Mouse (Mus musculus) stomach, embryonic 15.5 days (tissue): ENCODE data around the gene Celf2. TPM values are rescaled to one million over a fixed set of nuclear protein-coding genes. Genes with fewer than 3 reads are reported as not detected.

Experiments
- ATAC-seq: fragments of 200-750 bp; cut with Nextera tagmentation; 2 replicates; pipeline ENCODE4 v1.8.0; 2017; ENCODE audit warnings: low read depth, moderate number of reproducible peaks, moderate TSS enrichment; ENCODE audit not compliant: insufficient read depth, low FRiP score
- H3K27ac ChIP-seq: fragments of 300-500 bp; sonication (generic); 2 replicates; pipeline ENCODE4 v1.5.1; 2015; ENCODE audit warnings: mild to moderate bottlenecking, inconsistent platforms
- H3K27me3 ChIP-seq: fragments of 300-500 bp; sonication (generic); replicated peaks from 2 replicates; pipeline ENCODE4 v1.6.1; 2015; ENCODE audit warnings: inconsistent platforms
- H3K36me3 ChIP-seq: fragments of 300-500 bp; sonication (generic); 2 replicates; pipeline ENCODE4 v1.6.1; 2015; ENCODE audit warnings: inconsistent platforms
- H3K4me1 ChIP-seq: fragments of 300-500 bp; sonication (generic); 2 replicates; pipeline ENCODE4 v1.6.1; 2015; ENCODE audit warnings: inconsistent platforms
- H3K4me2 ChIP-seq: fragments of 300-500 bp; sonication (generic); 2 replicates; pipeline ENCODE4 v1.6.1; 2015; ENCODE audit warnings: mild to moderate bottlenecking, inconsistent platforms
- H3K4me3 ChIP-seq: fragments of 300-500 bp; sonication (generic); replicated peaks from 2 replicates; pipeline ENCODE4 v1.5.1; 2015; ENCODE audit warnings: inconsistent platforms
- H3K9ac ChIP-seq: fragments of 300-500 bp; sonication (generic); 2 replicates; pipeline ENCODE4 v1.6.1; 2015; ENCODE audit warnings: inconsistent platforms
- H3K9me3 ChIP-seq: fragments of 300-500 bp; sonication (generic); 2 replicates; pipeline ENCODE4 v1.6.1; 2016; ENCODE audit warnings: inconsistent platforms
- WGBS: fragments of 180-500 bp; shearing (Covaris S2); methylation state at CpG from one replicate; pipeline ENCODE4 v1.1.7; 2015; 5-methylcytosine and 5-hydroxymethylcytosine counted together
- polyA plus RNA-seq: library from polyadenylated mRNA; unstranded; fragments of >200 nt; fragmentation: Nextera tagmentation; extraction: Ambion mirVana; gene quantifications from 2 replicates; pipeline ENCODE4 v1.2.1, GENCODE M21; 2015

Gene Celf2
- polyA plus RNA-seq, 1 experiment from 2014 or later = 55.9 TPM

- ATAC-seq = no peak
- Histone ChIP-seq H3K36me3 (no peaks in the 10 kb centered on the region), H3K4me3 (no peak overlapping the region), H3K4me1 (no peaks in the 10 kb centered on the region; the same call in 1 of the 2 replicates), H3K4me2 (no peak overlapping the region), H3K9me3 (no peaks in the 10 kb centered on the region), H3K9ac (no peak overlapping the region), H3K27ac (no peak overlapping the region), H3K27me3 (no peaks in the 10 kb centered on the region)
- 68% methylated on average over 14 of the region's 14 CpGs for WGBS
These were observed 421.9 kb downstream of the Celf2 start for GRCm38 (mm10) chr2:7087480-7087879.

GRCm38 (mm10) chr2:7083489-7084090 is 425.8 kb downstream of the Celf2 start:
- Histone ChIP-seq H3K4me2 (no peak overlapping the region), H3K27ac (peak overlapping the region; percentile 57; the same call in 1 of the 2 replicates), H3K36me3 (no peaks in the 10 kb centered on the region), H3K4me1 (peaks cover 12% of the 10 kb centered on the region; the same call in 1 of the 2 replicates), H3K9ac (no peak overlapping the region), H3K9me3 (no peaks in the 10 kb centered on the region), H3K27me3 (no peaks in the 10 kb centered on the region), H3K4me3 (no peak overlapping the region)
- ATAC-seq = 0 out of 2 replicates have a peak, but pooled peaks have one; percentile 40
- 31% methylated on average over 4 of the region's 4 CpGs for WGBS

DNA sequence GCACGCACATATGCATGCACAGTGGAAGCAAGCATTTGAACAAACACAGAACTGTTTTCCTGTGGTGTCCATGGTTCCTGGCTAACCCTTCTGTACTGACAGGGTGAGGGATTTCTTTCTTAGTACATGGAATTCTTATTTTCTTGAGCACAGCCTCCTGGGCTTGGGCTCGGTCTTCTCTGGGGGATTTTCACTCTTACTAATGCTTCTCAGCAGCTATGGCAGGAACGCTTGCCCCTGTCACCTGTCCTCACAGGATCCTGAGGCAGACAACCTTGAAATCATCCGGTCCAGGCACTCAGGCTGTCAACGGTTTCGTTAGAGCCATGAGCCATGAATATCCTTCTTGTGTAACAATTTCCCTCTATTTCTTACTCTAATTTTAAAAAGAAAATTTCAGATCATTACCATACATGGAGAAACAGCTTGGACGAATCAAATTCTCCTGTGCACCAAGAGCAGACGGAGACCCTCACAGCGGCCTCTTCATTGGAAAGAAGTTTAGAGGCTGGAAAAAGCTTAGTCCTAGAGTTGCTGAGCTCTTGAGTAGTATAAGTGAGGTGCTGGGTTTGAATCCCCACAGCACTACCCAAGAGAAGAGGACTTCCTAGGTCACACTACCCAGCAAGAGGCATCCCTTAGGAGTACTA is 426.9 kb downstream of the Celf2 start:
- 0 out of 2 replicates have a peak overlapping the region, but pooled peaks have one; percentile 7 for H3K4me3 ChIP-seq
- H3K9ac ChIP-seq = no peak overlapping the region

DNA sequence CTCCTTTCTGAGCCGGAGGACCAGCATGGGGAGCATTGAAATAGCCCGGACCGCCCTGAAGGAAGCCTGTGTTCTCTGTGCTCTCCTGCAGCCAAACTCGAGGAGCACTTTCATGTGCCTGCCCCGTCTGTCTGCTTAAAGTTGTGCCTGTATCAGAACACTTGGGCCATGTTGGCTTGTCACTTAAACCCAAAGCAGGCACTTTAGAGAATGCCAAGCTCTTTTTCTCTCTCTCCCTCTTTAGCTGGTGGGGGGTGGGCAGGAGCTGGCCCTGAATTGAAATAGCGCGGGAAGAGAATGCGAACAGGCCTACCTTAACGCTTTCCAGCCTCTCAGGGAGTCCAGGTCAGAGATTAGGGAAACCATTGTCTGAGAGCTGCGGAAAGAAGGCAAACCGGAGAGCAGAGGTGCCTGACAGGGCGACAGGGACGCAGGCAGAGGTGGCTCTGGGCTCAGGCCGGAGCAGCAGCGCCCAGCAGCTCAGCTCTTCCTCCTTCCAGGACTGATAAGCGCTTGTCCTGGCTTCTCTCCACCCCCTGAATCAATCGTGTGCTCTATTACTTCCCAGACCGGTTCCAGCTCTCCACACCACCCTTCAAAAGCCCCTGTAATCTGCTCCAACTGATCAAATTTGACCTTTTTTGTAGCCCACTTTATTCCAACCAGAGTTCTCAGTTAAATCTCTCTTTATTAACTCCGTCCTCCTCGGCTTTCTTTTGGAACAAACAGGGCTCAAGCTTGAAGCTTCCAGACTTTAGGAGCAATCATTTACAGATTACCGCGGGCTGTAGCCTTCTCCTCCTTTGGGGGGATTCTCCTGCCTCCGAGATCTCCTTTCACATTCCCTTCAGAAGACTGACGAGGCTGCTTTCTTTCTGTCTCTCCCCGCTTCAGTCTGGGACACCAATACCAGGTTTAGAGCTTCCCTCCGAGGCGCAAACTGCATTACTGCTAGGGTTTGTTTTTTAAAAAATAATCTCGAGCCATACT is 428.3 kb downstream of the Celf2 start:
- Histone ChIP-seq H3K4me1 (peaks cover 12% of the 10 kb centered on the region; the same call in 1 of the 2 replicates), H3K9me3 (no peaks in the 10 kb centered on the region), H3K36me3 (0 out of 2 replicates have a peak, but pooled peaks cover 5% of the 10 kb centered on the region), H3K4me2 (peak overlapping the region; percentile 55), H3K27ac (peak overlapping the region; percentile 79), H3K9ac (no peak overlapping the region), H3K27me3 (no peaks in the 10 kb centered on the region), H3K4me3 (peak overlapping the region; percentile 36)
- ATAC-seq = peak; percentile 61; the same call in 1 of the 2 replicates
- 15% methylated on average over 28 of the region's 28 CpGs for WGBS

More for the DNA sequence above, 426.9 kb downstream of the Celf2 start:
- Histone ChIP-seq H3K9me3 (no peaks in the 10 kb centered on the region), H3K27ac (peak overlapping the region; percentile 79; the same call in 1 of the 2 replicates), H3K27me3 (no peaks in the 10 kb centered on the region), H3K4me1 (peaks cover 12% of the 10 kb centered on the region; the same call in 1 of the 2 replicates), H3K4me2 (peak overlapping the region; percentile 55; the same call in 1 of the 2 replicates), H3K36me3 (no peaks in the 10 kb centered on the region)
- WGBS = 49% methylated on average over 9 of the region's 9 CpGs
- ATAC-seq = no peak

GRCm38 (mm10) chr2:7080086-7080485 is 429.3 kb downstream of the Celf2 start:
- Histone ChIP-seq H3K9ac (no peak overlapping the region), H3K4me1 (peaks cover 12% of the 10 kb centered on the region; the same call in 1 of the 2 replicates), H3K27ac (no peak overlapping the region), H3K9me3 (no peaks in the 10 kb centered on the region), H3K4me3 (no peak overlapping the region), H3K27me3 (no peaks in the 10 kb centered on the region), H3K4me2 (peak overlapping the region; percentile 16; the same call in 1 of the 2 replicates), H3K36me3 (0 out of 2 replicates have a peak, but pooled peaks cover 5% of the 10 kb centered on the region)
- ATAC-seq = no peak
- 54% methylated on average over 7 of the region's 7 CpGs for WGBS

- Histone ChIP-seq H3K4me1 (peaks cover 12% of the 10 kb centered on the region; the same call in 1 of the 2 replicates), H3K4me3 (no peak overlapping the region), H3K9ac (no peak overlapping the region), H3K27ac (no peak overlapping the region), H3K9me3 (no peaks in the 10 kb centered on the region), H3K27me3 (no peaks in the 10 kb centered on the region), H3K4me2 (no peak overlapping the region), H3K36me3 (0 out of 2 replicates have a peak, but pooled peaks cover 5% of the 10 kb centered on the region)
- 68% methylated on average over 2 of the region's 2 CpGs for WGBS
- ATAC-seq = no peak
These were observed 430.0 kb downstream of the Celf2 start for GRCm38 (mm10) chr2:7079390-7079789.

DNA sequence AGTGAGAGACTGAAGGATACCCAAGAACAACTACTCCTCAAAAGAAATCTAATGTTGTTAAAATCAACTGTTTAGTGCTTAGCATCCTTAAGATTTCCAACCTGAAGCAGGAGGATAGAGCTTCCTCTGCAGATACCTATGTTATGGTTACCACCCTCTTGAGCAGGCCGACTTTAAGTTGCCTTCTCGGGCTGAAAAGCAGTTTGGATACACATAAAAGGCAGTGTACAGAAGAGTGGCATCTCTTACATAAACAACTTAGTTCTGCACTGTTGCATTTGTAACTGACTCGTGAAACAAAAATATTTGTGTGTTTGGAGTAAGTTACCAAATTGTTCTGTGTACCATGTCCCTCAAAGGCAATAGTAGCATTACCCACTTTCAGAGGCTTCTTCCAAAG is 435.6 kb downstream of the Celf2 start:
- Histone ChIP-seq H3K4me1 (no peaks in the 10 kb centered on the region), H3K4me3 (no peak overlapping the region), H3K9ac (no peak overlapping the region), H3K27ac (no peak overlapping the region), H3K9me3 (no peaks in the 10 kb centered on the region), H3K36me3 (0 out of 2 replicates have a peak, but pooled peaks cover 5% of the 10 kb centered on the region), H3K27me3 (no peaks in the 10 kb centered on the region), H3K4me2 (no peak overlapping the region)
- 51% methylated on average over 3 of the region's 3 CpGs for WGBS
- no peak for ATAC-seq

DNA sequence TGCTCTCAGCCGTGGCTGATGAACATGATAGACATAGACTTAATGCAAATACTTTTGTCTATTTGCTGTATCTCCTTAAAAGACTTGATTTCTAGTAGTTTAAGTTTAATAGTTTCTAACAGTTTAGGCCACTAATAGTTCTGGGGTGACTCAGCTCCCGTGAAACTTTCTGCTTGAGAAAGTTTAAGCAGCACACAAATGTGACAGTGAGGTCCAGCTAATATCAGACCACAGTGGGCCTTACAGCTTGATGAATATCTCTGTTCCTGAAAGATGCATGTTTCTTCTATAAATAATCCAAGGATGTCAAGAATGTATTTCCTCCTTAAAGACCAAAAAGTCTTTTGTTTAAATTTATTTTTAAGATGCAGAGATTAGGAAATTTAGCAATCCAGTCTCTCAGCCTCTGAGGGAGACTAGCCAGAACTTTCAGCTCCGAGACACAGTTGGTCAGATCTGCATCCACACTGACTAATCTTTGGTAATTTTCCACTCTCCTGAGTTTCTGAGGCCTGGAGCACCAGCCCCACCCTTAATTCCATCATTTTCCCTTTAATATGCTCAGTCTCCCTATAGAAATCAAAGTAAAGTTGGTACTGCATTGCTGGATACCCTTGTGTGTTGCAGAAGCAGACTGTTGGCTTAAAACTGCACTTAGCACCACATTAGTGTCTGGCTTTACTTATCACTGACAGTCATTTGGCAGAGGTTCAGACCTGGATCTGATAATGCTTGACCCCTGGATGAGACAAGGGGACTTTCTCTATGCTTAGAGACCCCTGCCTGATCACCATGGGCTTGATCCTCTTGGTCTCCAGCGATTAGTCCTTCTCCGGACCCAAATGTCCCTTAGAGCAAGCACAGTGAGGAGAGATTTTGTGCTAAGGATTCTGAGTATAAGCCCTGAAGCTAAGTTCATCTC is 436.8 kb downstream of the Celf2 start:
- H3K9ac ChIP-seq = no peak overlapping the region
- H3K27ac ChIP-seq = peak overlapping the region; percentile 21; the same call in 1 of the 2 replicates

GRCm38 (mm10) chr2:7069458-7069857 is 439.9 kb downstream of the Celf2 start:
- 28% methylated on average over 3 of the region's 3 CpGs for WGBS
- no peak overlapping the region for H3K4me3 ChIP-seq
- H3K4me2 ChIP-seq = no peak overlapping the region
- H3K27ac ChIP-seq = no peak overlapping the region
- ATAC-seq = no peak
- H3K36me3 ChIP-seq = no peaks in the 10 kb centered on the region
- H3K4me1 ChIP-seq = no peaks in the 10 kb centered on the region
- no peaks in the 10 kb centered on the region for H3K9me3 ChIP-seq
- H3K27me3 ChIP-seq = no peaks in the 10 kb centered on the region
- H3K9ac ChIP-seq = no peak overlapping the region

More for the DNA sequence above, 436.8 kb downstream of the Celf2 start:
- H3K36me3 ChIP-seq = 0 out of 2 replicates have a peak, but pooled peaks cover 5% of the 10 kb centered on the region
- no peaks in the 10 kb centered on the region for H3K9me3 ChIP-seq
- no peak overlapping the region for H3K4me2 ChIP-seq
- no peaks in the 10 kb centered on the region for H3K4me1 ChIP-seq
- H3K27me3 ChIP-seq = no peaks in the 10 kb centered on the region
- 61% methylated on average over 5 of the region's 5 CpGs for WGBS
- no peak for ATAC-seq
- no peak overlapping the region for H3K4me3 ChIP-seq

DNA sequence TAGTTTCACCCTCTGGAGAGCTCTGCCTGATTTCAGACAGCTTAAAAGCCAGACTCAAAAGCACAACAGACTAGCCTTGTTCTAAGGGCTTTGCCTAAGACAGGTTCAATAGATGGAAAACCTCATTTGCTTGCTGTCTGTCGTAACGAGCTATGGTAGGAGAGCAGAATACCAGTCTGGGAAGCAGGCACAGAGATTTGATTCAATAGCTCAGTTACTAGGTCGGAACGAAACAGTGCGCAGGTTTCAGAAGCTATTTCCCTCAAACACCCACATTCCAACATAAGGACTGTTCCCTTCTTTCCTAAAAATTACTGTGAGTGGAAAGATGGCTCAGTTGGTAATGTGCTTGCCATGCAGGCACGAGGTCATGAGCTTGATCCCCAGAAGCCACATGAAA is 441.1 kb downstream of the Celf2 start:
- H3K36me3 ChIP-seq = no peaks in the 10 kb centered on the region
- H3K4me2 ChIP-seq = no peak overlapping the region
- no peak overlapping the region for H3K9ac ChIP-seq
- WGBS = 86% methylated on average over 6 of the region's 6 CpGs
- ATAC-seq = no peak
- no peak overlapping the region for H3K27ac ChIP-seq
- peaks cover 6% of the 10 kb centered on the region; the same call in 1 of the 2 replicates for H3K4me1 ChIP-seq
- no peaks in the 10 kb centered on the region for H3K27me3 ChIP-seq
- H3K9me3 ChIP-seq = no peaks in the 10 kb centered on the region
- H3K4me3 ChIP-seq = no peak overlapping the region
